Mouse (Mus musculus) liver, embryonic 14.5 days (tissue): ENCODE results near the gene Braf. TPM values are rescaled to one million over a fixed set of nuclear protein-coding genes. Genes with fewer than 3 reads are reported as not detected.

Experiments used
- ATAC-seq: fragments of 200-750 bp; cut with Nextera tagmentation; 2 replicates; pipeline ENCODE4 v1.8.0; 2017; ENCODE audit warnings: moderate number of reproducible peaks, mild to moderate bottlenecking, moderate library complexity; ENCODE audit not compliant: insufficient read depth
- DNase-seq, 3 experiments: peaks; one replicate each; pipeline ENCODE4 v3.0.0-alpha.2; 2012 to 2013; ENCODE audit warnings: low read depth in 3 of 3, low spot score in 3 of 3
- H3K27ac ChIP-seq: fragments of 300-500 bp; sonication (generic); 2 replicates; pipeline ENCODE4 v1.5.1; 2014; ENCODE audit warnings: moderate library complexity, mild to moderate bottlenecking, control low read depth, inconsistent platforms
- H3K27me3 ChIP-seq: fragments of 300-500 bp; sonication (generic); 2 replicates; pipeline ENCODE4 v1.6.1; 2014; ENCODE audit warnings: mild to moderate bottlenecking, low read length, moderate library complexity; ENCODE audit not compliant: control insufficient read depth, insufficient read depth
- H3K36me3 ChIP-seq: fragments of 300-500 bp; sonication (generic); replicated peaks from 2 replicates; pipeline ENCODE4 v1.6.1; 2014; ENCODE audit warnings: low read depth; ENCODE audit not compliant: control insufficient read depth, insufficient read depth
- H3K4me1 ChIP-seq, 2 experiments: fragments of 200-500 bp in 1 of 2; fragments of 300-500 bp in 1 of 2; sonication (generic) in 1 of 2; replicated peaks; 2 replicates each; pipeline ENCODE4 v1.6.1; 2012 to 2014; ENCODE audit warnings: antibody characterized with exemption in 1 of 2, inconsistent platforms in 1 of 2, low read length in 1 of 2; ENCODE audit not compliant: control insufficient read depth in 2 of 2, insufficient read depth in 2 of 2
- H3K4me2 ChIP-seq: fragments of 300-500 bp; sonication (generic); 2 replicates; pipeline ENCODE4 v1.6.1; 2014; ENCODE audit warnings: low read depth, mild to moderate bottlenecking, control low read depth, moderate library complexity
- H3K4me3 ChIP-seq, 2 experiments: fragments of 200-500 bp in 1 of 2; fragments of 300-500 bp in 1 of 2; sonication (generic) in 1 of 2; 2 replicates each; pipeline ENCODE4 v1.5.1; 2012 to 2014; ENCODE audit warnings: low read depth in 2 of 2, low read length in 2 of 2, mild to moderate bottlenecking in 2 of 2, control low read depth in 1 of 2, inconsistent platforms in 1 of 2, moderate library complexity in 1 of 2; ENCODE audit not compliant: insufficient read depth in 1 of 2
- H3K9ac ChIP-seq: fragments of 300-500 bp; sonication (generic); replicated peaks from 2 replicates; pipeline ENCODE4 v1.6.1; 2014; ENCODE audit warnings: mild to moderate bottlenecking, control low read depth, moderate library complexity
- H3K9me3 ChIP-seq: fragments of 300-500 bp; sonication (generic); 2 replicates; pipeline ENCODE4 v1.6.1; 2016; ENCODE audit warnings: low read length, mixed read lengths; ENCODE audit not compliant: control insufficient read depth
- CTCF ChIP-seq: IDR thresholded peaks from 2 replicates; pipeline ENCODE4 v1.5.1; 2016; ENCODE audit warnings: antibody characterized with exemption, low read depth, control low read depth
- EP300 ChIP-seq: IDR thresholded peaks from 2 replicates; pipeline ENCODE4 v1.6.1; 2016; ENCODE audit warnings: antibody characterized with exemption, low read depth
- WGBS: fragments of 180-500 bp; shearing (Covaris S2); extraction: QIAGEN DNeasy Blood & Tissue Kit; methylation state at CpG from one replicate; pipeline ENCODE4 v1.1.7; 2014; ENCODE audit not compliant: insufficient replicate concordance; 5-methylcytosine and 5-hydroxymethylcytosine counted together
- polyA plus RNA-seq, 2 experiments: library from polyadenylated mRNA; depleted of rRNA in 1 of 2; stranded (reverse) in 1 of 2; unstranded in 1 of 2; fragments of >200 nt; fragmentation: Nextera tagmentation in 1 of 2; extraction: Ambion mirVana in 1 of 2; gene quantifications; 2 replicates each; pipeline versions ENCODE4 v1.2.1 to v1.2.3; 2012 to 2014

The Braf gene
- polyA plus RNA-seq, 2 experiments = 3.6 to 4.1 TPM

DNA sequence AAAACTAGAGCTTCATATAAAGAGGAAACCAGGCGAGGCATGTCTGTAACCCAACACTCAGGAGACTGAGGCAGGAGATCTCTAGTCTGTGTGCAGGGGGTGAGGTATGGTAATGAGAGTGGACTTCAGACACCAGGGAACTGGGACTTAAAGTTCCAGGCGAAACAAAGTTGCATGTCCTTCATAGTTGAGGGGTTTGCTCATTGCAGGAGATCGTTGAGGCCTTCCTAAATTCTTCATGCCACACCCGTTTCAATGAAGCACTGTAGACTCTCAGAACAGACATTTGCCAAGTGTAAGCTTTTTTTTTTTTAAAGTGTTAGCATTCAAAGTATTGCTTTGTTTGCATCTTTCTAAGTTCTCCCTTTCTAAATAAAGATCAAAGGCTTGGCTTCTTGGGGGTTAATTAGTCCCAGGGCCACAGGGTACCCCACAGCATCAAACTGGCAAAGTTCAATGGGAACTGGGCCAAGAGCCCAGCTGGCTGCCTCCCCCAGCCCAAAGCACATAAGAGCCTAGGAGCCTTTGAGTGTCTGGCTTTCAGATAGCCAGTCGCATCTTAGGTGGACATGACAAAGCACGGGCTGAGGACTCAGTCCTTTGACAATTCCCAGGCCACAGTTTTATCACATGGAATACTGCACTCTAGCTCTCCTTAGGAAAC is 165.9 kb downstream of the Braf start:
- no peak for TF ChIP-seq CTCF
- TF ChIP-seq EP300 = no peak
- Histone ChIP-seq H3K27me3 (peaks cover 42% of the 10 kb centered on the region), H3K27ac (no peak overlapping the region), H3K9me3 (no peaks in the 10 kb centered on the region), H3K4me2 (no peak overlapping the region), H3K9ac (no peak overlapping the region), H3K4me1 (peaks cover 4% of the 10 kb centered on the region in 2 experiments; a peak in 3 of 4 replicates), H3K4me3 (no peak overlapping the region), H3K36me3 (no peaks in the 10 kb centered on the region)
- no peak for DNase-seq
- ATAC-seq = no peak
- 47% methylated on average over 6 of the region's 6 CpGs for WGBS

GRCm38 (mm10) chr6:39557723-39558261 is 167.5 kb downstream of the Braf start, which contains the start of gene Dennd2a:
Gene Dennd2a (minus strand): TSS chr6:39557867.
- Histone ChIP-seq H3K27me3 (peaks cover 42% of the 10 kb centered on the region), H3K36me3 (no peaks in the 10 kb centered on the region)
- TF ChIP-seq EP300 = no peak
- no peak for TF ChIP-seq CTCF

DNA sequence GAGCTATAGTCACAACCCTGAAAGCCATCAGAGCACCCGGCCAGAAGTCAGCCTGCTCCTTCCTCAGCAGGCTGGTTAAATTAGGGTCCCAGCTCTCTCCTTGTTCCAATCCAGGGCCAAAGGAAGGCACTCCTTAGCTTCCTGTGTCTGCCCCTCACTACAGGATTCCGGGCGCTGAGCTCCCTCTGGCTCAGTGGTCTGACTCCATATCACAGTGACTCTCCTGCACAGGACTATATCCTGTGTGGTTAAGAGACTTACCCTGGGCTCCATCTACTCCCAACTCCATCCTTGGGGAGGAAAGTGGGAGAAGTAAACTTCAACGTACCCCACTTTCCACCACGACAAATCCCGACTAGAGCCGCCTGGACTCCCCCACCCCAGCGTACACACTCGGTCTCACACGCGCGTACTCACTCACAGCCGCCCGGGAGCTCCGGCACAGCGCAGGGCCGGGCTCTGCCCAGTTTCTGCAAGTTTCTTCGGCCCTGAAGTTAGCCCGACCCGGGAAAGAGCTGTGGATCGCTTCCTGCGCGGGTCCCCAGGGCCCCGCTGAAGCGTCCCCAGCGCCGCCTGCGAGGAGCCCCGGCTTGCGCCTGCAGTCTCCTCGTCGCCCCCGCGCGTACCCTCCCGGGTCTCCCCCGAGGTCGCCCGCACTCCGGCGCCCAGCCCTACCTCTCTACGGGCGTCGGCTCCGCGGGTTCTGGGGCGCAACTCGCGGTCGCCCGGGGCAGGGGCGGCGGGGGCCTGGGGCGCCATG is 168.2 kb downstream of the Braf start:
- Histone ChIP-seq H3K27me3 (peaks cover 42% of the 10 kb centered on the region), H3K4me1 (peaks cover 1 to 3% of the 10 kb centered on the region in 2 experiments; a peak in 3 of 4 replicates), H3K36me3 (no peaks in the 10 kb centered on the region), H3K9ac (no peak overlapping the region), H3K4me3 (peak overlapping the region; percentile 51 to 57; a peak in 3 of 4 replicates), H3K9me3 (no peaks in the 10 kb centered on the region), H3K27ac (no peak overlapping the region), H3K4me2 (peak overlapping the region; percentile 60)
- TF ChIP-seq EP300 = no peak
- TF ChIP-seq CTCF = no peak
- 2% methylated on average over 54 of the region's 54 CpGs for WGBS
- DNase-seq = no peak
- ATAC-seq = peak; percentile 31

More at GRCm38 (mm10) chr6:39557723-39558261, 167.5 kb downstream of the Braf start, which contains the start of gene Dennd2a:
- peaks cover 4% of the 10 kb centered on the region in 2 experiments; a peak in 3 of 4 replicates for H3K4me1 ChIP-seq
- peak within 1 kb of the TSS; percentile 60 for H3K4me2 ChIP-seq
- H3K9me3 ChIP-seq = no peaks in the 10 kb centered on the region
- peak; percentile 52; the same call in 1 of the 2 replicates for ATAC-seq
- no peak for DNase-seq
- H3K9ac ChIP-seq = no peak within 1 kb of the TSS
- 2% methylated on average over 43 of the region's 50 CpGs for WGBS
- no peak within 1 kb of the TSS for H3K27ac ChIP-seq
- H3K4me3 ChIP-seq = peak within 1 kb of the TSS; percentile 51 to 57

DNA sequence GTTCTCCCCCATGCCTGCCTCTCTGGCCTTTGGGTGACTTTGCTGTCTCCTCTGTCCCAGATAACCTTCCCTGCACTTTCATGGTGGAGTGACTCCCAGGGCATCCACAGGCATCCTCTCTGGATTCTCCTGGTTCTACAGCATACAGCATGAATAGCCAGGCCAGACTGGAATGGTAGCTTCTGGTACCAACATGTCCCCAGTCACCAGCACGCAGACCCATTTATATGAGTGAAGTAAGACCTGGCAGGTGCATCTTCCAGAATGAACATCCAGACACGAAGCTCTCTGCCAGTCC is 169.7 kb downstream of the Braf start:
- Histone ChIP-seq H3K4me3 (no peak overlapping the region), H3K27ac (no peak overlapping the region), H3K36me3 (no peaks in the 10 kb centered on the region), H3K9ac (no peak overlapping the region), H3K4me2 (no peak overlapping the region), H3K4me1 (peaks cover 0 to 2% of the 10 kb centered on the region in 2 experiments; a peak in 1 of 4 replicates), H3K9me3 (no peaks in the 10 kb centered on the region), H3K27me3 (peaks cover 42% of the 10 kb centered on the region)
- ATAC-seq = no peak
- no peak for TF ChIP-seq CTCF
- no peak for TF ChIP-seq EP300
- WGBS = 56% methylated on average over 2 of the region's 2 CpGs
- no peak for DNase-seq
